Mouse (Mus musculus): ENCODE measurements around the gene Unc79.

Gene Unc79

GRCm38 (mm10) chr12:102987736-102988135 lies 39.1 kb downstream of the Unc79 start:
- Histone ChIP-seq H3K27me3 (ENCODE audit: insufficient read depth, low read length) (no peaks in the 10 kb centered on the region), H3K36me3 (ENCODE audit: insufficient read depth, low read length) (no peaks in the 10 kb centered on the region), H3K4me1 (replicated peaks; ENCODE audit: low read depth, low read length) (no peaks in the 10 kb centered on the region), H3K9me3 (ENCODE audit: low read length) (no peaks in the 10 kb centered on the region), H3K4me3 (replicated peaks; ENCODE audit: low read length) (no peak overlapping the region)
- TF ChIP-seq POU5F1 (IDR thresholded peaks at IDR 0.05; ENCODE audit: borderline replicate concordance, low read length) (no peak), NANOG (IDR thresholded peaks at IDR 0.05; ENCODE audit: borderline replicate concordance, low read length) (no peak)

GRCm38 (mm10) chr12:103008491-103008890 lies 59.8 kb downstream of the Unc79 start:
- TF ChIP-seq NANOG (IDR thresholded peaks at IDR 0.05; ENCODE audit: borderline replicate concordance, low read length), result no peak
- no peak for TF ChIP-seq CTCF (conservative IDR thresholded peaks at IDR 0.05; ENCODE audit: low read length)
- no peak for TF ChIP-seq POU5F1 (IDR thresholded peaks at IDR 0.05; ENCODE audit: borderline replicate concordance, low read length)
- no peaks in the 10 kb centered on the region for H3K27me3 ChIP-seq (ENCODE audit: insufficient read depth, low read length)
- no peak overlapping the region for H3K4me3 ChIP-seq (replicated peaks; ENCODE audit: low read length)
- no peaks in the 10 kb centered on the region for H3K36me3 ChIP-seq (ENCODE audit: insufficient read depth, low read length)
- H3K4me1 ChIP-seq (replicated peaks; ENCODE audit: low read depth, low read length), result no peaks in the 10 kb centered on the region
- no peaks in the 10 kb centered on the region for H3K9me3 ChIP-seq (ENCODE audit: low read length)

- TF ChIP-seq NANOG (IDR thresholded peaks at IDR 0.05; ENCODE audit: borderline replicate concordance, low read length) (no peak), CTCF (conservative IDR thresholded peaks at IDR 0.05; ENCODE audit: low read length) (no peak), POU5F1 (IDR thresholded peaks at IDR 0.05; ENCODE audit: borderline replicate concordance, low read length) (no peak)
- Histone ChIP-seq H3K4me3 (replicated peaks; ENCODE audit: low read length) (no peak overlapping the region), H3K9me3 (ENCODE audit: low read length) (no peaks in the 10 kb centered on the region), H3K4me1 (replicated peaks; ENCODE audit: low read depth, low read length) (no peaks in the 10 kb centered on the region), H3K36me3 (ENCODE audit: insufficient read depth, low read length) (no peaks in the 10 kb centered on the region), H3K27me3 (ENCODE audit: insufficient read depth, low read length) (no peaks in the 10 kb centered on the region)
These were observed 69.5 kb downstream of the Unc79 start for GRCm38 (mm10) chr12:103018161-103018560.

GRCm38 (mm10) chr12:103036692-103037091 lies 88.0 kb downstream of the Unc79 start:
- H3K4me3 ChIP-seq (replicated peaks; ENCODE audit: low read length), result no peak overlapping the region
- no peaks in the 10 kb centered on the region for H3K4me1 ChIP-seq (replicated peaks; ENCODE audit: low read depth, low read length)
- no peaks in the 10 kb centered on the region for H3K27me3 ChIP-seq (ENCODE audit: insufficient read depth, low read length)
- H3K9me3 ChIP-seq (ENCODE audit: low read length), result no peaks in the 10 kb centered on the region
- TF ChIP-seq NANOG (IDR thresholded peaks at IDR 0.05; ENCODE audit: borderline replicate concordance, low read length), result no peak
- TF ChIP-seq CTCF (conservative IDR thresholded peaks at IDR 0.05; ENCODE audit: low read length), result no peak
- no peak for TF ChIP-seq POU5F1 (IDR thresholded peaks at IDR 0.05; ENCODE audit: borderline replicate concordance, low read length)
- no peaks in the 10 kb centered on the region for H3K36me3 ChIP-seq (ENCODE audit: insufficient read depth, low read length)

- Histone ChIP-seq H3K4me1 (replicated peaks; ENCODE audit: low read depth, low read length) (no peaks in the 10 kb centered on the region), H3K36me3 (ENCODE audit: insufficient read depth, low read length) (no peaks in the 10 kb centered on the region), H3K27me3 (ENCODE audit: insufficient read depth, low read length) (no peaks in the 10 kb centered on the region), H3K9me3 (ENCODE audit: low read length) (peaks cover 6% of the 10 kb centered on the region; the same call in 1 of the 2 replicates), H3K4me3 (replicated peaks; ENCODE audit: low read length) (no peak overlapping the region)
- TF ChIP-seq NANOG (IDR thresholded peaks at IDR 0.05; ENCODE audit: borderline replicate concordance, low read length) (no peak), CTCF (conservative IDR thresholded peaks at IDR 0.05; ENCODE audit: low read length) (no peak), POU5F1 (IDR thresholded peaks at IDR 0.05; ENCODE audit: borderline replicate concordance, low read length) (no peak)
These were observed 90.7 kb downstream of the Unc79 start for GRCm38 (mm10) chr12:103039332-103039731.

- no peaks in the 10 kb centered on the region for H3K4me1 ChIP-seq (replicated peaks; ENCODE audit: low read depth, low read length)
- no peaks in the 10 kb centered on the region for H3K36me3 ChIP-seq (ENCODE audit: insufficient read depth, low read length)
- TF ChIP-seq NANOG (IDR thresholded peaks at IDR 0.05; ENCODE audit: borderline replicate concordance, low read length), result no peak
- TF ChIP-seq CTCF (conservative IDR thresholded peaks at IDR 0.05; ENCODE audit: low read length), result no peak
- no peak for TF ChIP-seq POU5F1 (IDR thresholded peaks at IDR 0.05; ENCODE audit: borderline replicate concordance, low read length)
- peaks cover 6% of the 10 kb centered on the region; the same call in 1 of the 2 replicates for H3K9me3 ChIP-seq (ENCODE audit: low read length)
- H3K27me3 ChIP-seq (ENCODE audit: insufficient read depth, low read length), result no peaks in the 10 kb centered on the region
- no peak overlapping the region for H3K4me3 ChIP-seq (replicated peaks; ENCODE audit: low read length)
These were observed 91.5 kb downstream of the Unc79 start for GRCm38 (mm10) chr12:103040136-103040535.

GRCm38 (mm10) chr12:103041401-103041800 lies 92.7 kb downstream of the Unc79 start:
- TF ChIP-seq CTCF (conservative IDR thresholded peaks at IDR 0.05; ENCODE audit: low read length), result no peak
- no peak for TF ChIP-seq NANOG (IDR thresholded peaks at IDR 0.05; ENCODE audit: borderline replicate concordance, low read length)
- TF ChIP-seq POU5F1 (IDR thresholded peaks at IDR 0.05; ENCODE audit: borderline replicate concordance, low read length), result no peak
- Histone ChIP-seq H3K27me3 (ENCODE audit: insufficient read depth, low read length) (no peaks in the 10 kb centered on the region), H3K36me3 (ENCODE audit: insufficient read depth, low read length) (no peaks in the 10 kb centered on the region), H3K4me3 (replicated peaks; ENCODE audit: low read length) (no peak overlapping the region), H3K9me3 (ENCODE audit: low read length) (peaks cover 6% of the 10 kb centered on the region; the same call in 1 of the 2 replicates), H3K4me1 (replicated peaks; ENCODE audit: low read depth, low read length) (no peaks in the 10 kb centered on the region)

- Histone ChIP-seq H3K36me3 (ENCODE audit: insufficient read depth, low read length) (no peaks in the 10 kb centered on the region), H3K27me3 (ENCODE audit: insufficient read depth, low read length) (no peaks in the 10 kb centered on the region), H3K9me3 (ENCODE audit: low read length) (peaks cover 6% of the 10 kb centered on the region; the same call in 1 of the 2 replicates), H3K4me3 (replicated peaks; ENCODE audit: low read length) (no peak overlapping the region), H3K4me1 (replicated peaks; ENCODE audit: low read depth, low read length) (no peaks in the 10 kb centered on the region)
- TF ChIP-seq CTCF (conservative IDR thresholded peaks at IDR 0.05; ENCODE audit: low read length) (no peak), NANOG (IDR thresholded peaks at IDR 0.05; ENCODE audit: borderline replicate concordance, low read length) (no peak), POU5F1 (IDR thresholded peaks at IDR 0.05; ENCODE audit: borderline replicate concordance, low read length) (no peak)
These were observed 94.1 kb downstream of the Unc79 start for GRCm38 (mm10) chr12:103042711-103043110.

- H3K27me3 ChIP-seq (ENCODE audit: insufficient read depth, low read length), result no peaks in the 10 kb centered on the region
- TF ChIP-seq POU5F1 (IDR thresholded peaks at IDR 0.05; ENCODE audit: borderline replicate concordance, low read length), result no peak
- no peak for TF ChIP-seq NANOG (IDR thresholded peaks at IDR 0.05; ENCODE audit: borderline replicate concordance, low read length)
- no peak for TF ChIP-seq CTCF (conservative IDR thresholded peaks at IDR 0.05; ENCODE audit: low read length)
- H3K9me3 ChIP-seq (ENCODE audit: low read length), result peaks cover 6% of the 10 kb centered on the region; the same call in 1 of the 2 replicates
- H3K4me1 ChIP-seq (replicated peaks; ENCODE audit: low read depth, low read length), result no peaks in the 10 kb centered on the region
- H3K4me3 ChIP-seq (replicated peaks; ENCODE audit: low read length), result no peak overlapping the region
- H3K36me3 ChIP-seq (ENCODE audit: insufficient read depth, low read length), result no peaks in the 10 kb centered on the region
These were observed 95.8 kb downstream of the Unc79 start for GRCm38 (mm10) chr12:103044422-103044821.

Data from E14TG2a.4 (cell line).